Mouse (Mus musculus) thymus, adult 2 months (tissue): ENCODE data around the gene Wt1. TPM values are rescaled to one million over a fixed set of nuclear protein-coding genes. Genes with fewer than 3 reads are reported as not detected.

Experiments
- DNase-seq: peaks from one replicate; pipeline ENCODE4 v3.0.0; 2021
- H3K27ac ChIP-seq: fragments of 200-500 bp; 2 replicates; pipeline ENCODE4 v1.5.1; 2012; ENCODE audit warnings: low read length, control low read depth; ENCODE audit not compliant: control insufficient read depth, insufficient read depth
- H3K27me3 ChIP-seq: fragments of 200-500 bp; 2 replicates; pipeline ENCODE4 v1.6.1; 2012; ENCODE audit warnings: mild to moderate bottlenecking, low read length, moderate library complexity, mixed read lengths; ENCODE audit not compliant: control insufficient read depth, insufficient read depth
- H3K36me3 ChIP-seq: fragments of 200-500 bp; 2 replicates; pipeline ENCODE4 v1.6.1; 2012; ENCODE audit warnings: mild to moderate bottlenecking, low read length, moderate library complexity; ENCODE audit not compliant: control insufficient read depth, insufficient read depth
- H3K4me1 ChIP-seq: fragments of 200-500 bp; replicated peaks from 2 replicates; pipeline ENCODE4 v1.6.1; 2012; ENCODE audit warnings: low read length; ENCODE audit not compliant: control insufficient read depth, insufficient read depth
- H3K4me3 ChIP-seq: fragments of 200-500 bp; 2 replicates; pipeline ENCODE4 v1.5.1; 2012; ENCODE audit warnings: mild to moderate bottlenecking, low read length, control low read depth, moderate library complexity; ENCODE audit not compliant: control insufficient read depth, insufficient read depth
- CTCF ChIP-seq: fragments of 200-500 bp; IDR thresholded peaks from 2 replicates; pipeline ENCODE4 v1.5.1; 2012; ENCODE audit warnings: mild to moderate bottlenecking, control low read depth, low read length, moderate library complexity, borderline replicate concordance; ENCODE audit not compliant: control insufficient read depth, poor library complexity, insufficient read depth; ENCODE audit errors: extremely low read depth
- POLR2A ChIP-seq: fragments of 200-500 bp; IDR thresholded peaks from 2 replicates; pipeline ENCODE4 v1.6.1; 2012; ENCODE audit warnings: mild to moderate bottlenecking, low read length, control low read depth, moderate library complexity; ENCODE audit not compliant: control insufficient read depth, poor library complexity, insufficient read depth; ENCODE audit errors: extremely low read depth
- WGBS: fragments of 180-500 bp; shearing (Covaris S2); methylation state at CpG from one replicate; pipeline ENCODE4 v1.1.7; 2018; 5-methylcytosine and 5-hydroxymethylcytosine counted together
- polyA plus RNA-seq: library from polyadenylated mRNA; depleted of rRNA; stranded (reverse); fragments of >200 nt; gene quantifications from 2 replicates; pipeline ENCODE4 v1.2.3, GENCODE M21; 2012; rRNA removed

Wt1 gene
- polyA plus RNA-seq, 1 experiment = 3.9 TPM

DNA sequence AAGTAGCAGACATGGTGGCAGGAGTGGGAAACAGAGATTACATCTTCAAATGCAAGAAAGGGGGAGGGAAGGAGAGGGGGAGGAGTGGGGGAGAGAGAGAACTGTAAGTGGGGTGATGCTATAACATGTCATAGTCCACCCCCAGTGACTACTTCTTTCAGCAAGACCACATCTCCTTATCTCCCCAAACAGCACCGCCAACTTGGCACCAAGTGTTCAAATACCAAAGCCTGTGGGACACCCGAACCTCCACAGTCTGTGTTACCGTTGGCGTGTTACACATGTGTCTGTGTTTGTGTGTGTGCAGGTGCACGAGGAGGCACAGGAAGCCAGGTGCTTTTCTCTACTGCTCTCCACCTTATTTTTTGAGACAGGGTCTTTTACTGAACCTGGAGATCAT, 92.9 kb downstream of the Wt1 start:
- no peaks in the 10 kb centered on the region for H3K4me1 ChIP-seq
- no peaks in the 10 kb centered on the region for H3K36me3 ChIP-seq
- no peaks in the 10 kb centered on the region for H3K27me3 ChIP-seq
- DNase-seq = no peak
- no peak for TF ChIP-seq POLR2A
- no peak for TF ChIP-seq CTCF
- H3K27ac ChIP-seq = no peak overlapping the region
- WGBS = 86% methylated on average over 5 of the region's 5 CpGs
- no peak overlapping the region for H3K4me3 ChIP-seq

DNA sequence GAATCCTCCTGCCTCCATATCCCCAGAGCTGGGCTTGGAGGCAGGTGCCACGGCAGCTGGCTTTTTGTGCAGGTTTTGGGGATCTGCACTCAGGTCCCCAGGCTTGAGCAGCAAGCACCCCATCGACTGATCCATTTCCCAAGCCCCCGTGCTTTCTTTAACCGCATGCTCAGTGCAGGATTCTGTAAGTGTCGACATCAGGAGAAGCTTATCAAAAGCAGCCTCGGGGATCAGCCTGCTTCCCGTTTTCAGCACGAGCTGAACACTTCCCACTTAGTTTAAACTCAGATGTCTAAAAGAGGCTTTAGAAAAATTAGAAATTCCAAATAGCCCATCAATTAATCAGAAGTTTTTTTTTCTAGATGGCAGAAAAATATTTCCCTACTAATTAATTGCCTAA, 93.3 kb downstream of the Wt1 start:
- H3K27ac ChIP-seq = no peak overlapping the region
- H3K27me3 ChIP-seq = no peaks in the 10 kb centered on the region
- H3K4me1 ChIP-seq = peaks cover 2% of the 10 kb centered on the region; the same call in 1 of the 2 replicates
- 26% methylated on average over 8 of the region's 8 CpGs for WGBS
- no peaks in the 10 kb centered on the region for H3K36me3 ChIP-seq
- H3K4me3 ChIP-seq = no peak overlapping the region
- TF ChIP-seq CTCF (no peak), POLR2A (no peak)
- DNase-seq = no peak

DNA sequence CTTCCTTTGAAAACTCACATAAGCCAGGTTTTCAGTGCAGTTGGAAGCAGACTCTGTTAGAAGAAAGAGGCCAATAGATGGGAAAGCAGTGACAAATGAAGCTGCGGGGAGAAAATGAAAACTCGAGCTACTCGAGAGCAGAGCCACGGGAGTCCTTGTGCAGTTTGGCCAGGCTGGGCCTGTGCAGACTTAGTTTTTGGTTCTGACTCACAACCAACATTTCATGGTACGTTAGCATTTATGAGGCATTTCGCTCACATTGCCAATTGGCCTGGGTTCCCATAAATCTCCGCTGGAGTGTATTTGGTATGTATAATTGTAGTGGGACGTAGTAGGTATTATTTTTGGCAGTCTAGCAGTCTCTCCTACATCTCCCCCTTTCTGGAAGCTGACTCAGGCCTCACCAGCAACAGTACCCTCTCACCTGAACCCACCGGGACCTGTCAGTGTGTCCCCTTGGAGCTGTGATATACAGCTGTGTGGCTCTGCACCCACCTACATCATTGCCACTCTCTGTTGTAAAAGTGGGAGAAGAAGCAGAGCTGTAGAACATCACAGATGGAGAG, 94.5 kb downstream of the Wt1 start:
- Histone ChIP-seq H3K4me3 (no peak overlapping the region), H3K4me1 (peaks cover 4% of the 10 kb centered on the region; the same call in 1 of the 2 replicates), H3K27ac (no peak overlapping the region), H3K36me3 (no peaks in the 10 kb centered on the region), H3K27me3 (no peaks in the 10 kb centered on the region)
- TF ChIP-seq CTCF (no peak), POLR2A (no peak)
- no peak for DNase-seq
- WGBS = 93% methylated on average over 9 of the region's 9 CpGs

Other genes with a start within 250 kb of the Wt1 start
- gene Eif3m, start 109.4 kb upstream of the Wt1 start, polyA plus RNA-seq = 46.0 and 48.9 TPM in 2 replicates
- not detected in 2 replicates for gene Gm11060, start 34.5 kb upstream of the Wt1 start, polyA plus RNA-seq
- 0.24 and 0.94 TPM in 2 replicates for gene Them7, start 97.8 kb downstream of the Wt1 start, polyA plus RNA-seq